Mouse (Mus musculus) B cell, adult 2 months (primary cell): ENCODE measurements at regions not wholly inside any gene's neighbourhood (a gene's known extent, or its start where the extent isn't known, plus 50 kb on each side); places are given as distances from the start of the nearest gene placed in this dataset.
"Not testable (repeated sequence)": the region's sequence is repeated elsewhere in the genome, so short reads cannot be mapped to it uniquely, and the experiment has no call there.

Experiments
- DNase-seq, 2 experiments: peaks; one replicate each; pipeline ENCODE4 v3.0.0; 2022

DNA sequence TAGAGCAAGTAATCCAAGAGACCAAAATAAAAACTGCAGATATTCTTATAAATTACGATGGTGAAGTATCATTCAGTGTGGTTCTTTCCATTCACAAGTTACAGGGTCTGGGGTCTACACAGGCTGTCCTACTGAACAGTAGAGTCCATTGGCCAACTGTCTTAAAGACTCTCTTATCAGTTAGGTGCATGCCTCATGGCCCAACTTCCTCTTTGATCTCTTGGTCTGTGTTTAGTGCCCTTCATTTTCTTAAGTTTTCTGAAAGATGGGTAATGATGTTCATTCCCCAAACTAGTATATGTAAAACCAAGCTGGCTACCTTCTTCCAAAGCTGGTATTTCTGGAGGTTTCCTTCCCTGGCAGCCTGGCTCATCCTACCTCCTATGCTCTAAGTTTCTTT, 268.7 kb upstream of the Ift57 start:
- no peak for DNase-seq

DNA sequence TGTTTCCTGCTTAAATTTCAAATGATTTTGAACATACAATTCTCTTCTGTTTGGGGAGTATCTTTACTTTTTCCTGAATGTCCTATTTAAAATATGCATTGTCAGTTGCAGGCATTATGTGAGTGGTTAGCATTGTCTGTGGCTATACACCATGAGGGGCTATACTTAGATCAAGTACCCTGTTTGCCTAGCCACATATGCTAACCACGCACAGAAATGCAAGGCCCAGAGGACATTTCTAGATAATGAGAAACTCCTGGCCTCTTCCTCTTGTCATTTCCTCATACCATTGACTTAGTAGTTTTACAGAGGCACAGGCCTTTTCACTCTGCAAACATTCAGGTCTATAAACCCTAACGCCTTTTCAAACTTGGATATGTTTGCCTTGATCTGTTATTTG, 267.1 kb upstream of the Ift57 start:
- no peak for DNase-seq

DNA sequence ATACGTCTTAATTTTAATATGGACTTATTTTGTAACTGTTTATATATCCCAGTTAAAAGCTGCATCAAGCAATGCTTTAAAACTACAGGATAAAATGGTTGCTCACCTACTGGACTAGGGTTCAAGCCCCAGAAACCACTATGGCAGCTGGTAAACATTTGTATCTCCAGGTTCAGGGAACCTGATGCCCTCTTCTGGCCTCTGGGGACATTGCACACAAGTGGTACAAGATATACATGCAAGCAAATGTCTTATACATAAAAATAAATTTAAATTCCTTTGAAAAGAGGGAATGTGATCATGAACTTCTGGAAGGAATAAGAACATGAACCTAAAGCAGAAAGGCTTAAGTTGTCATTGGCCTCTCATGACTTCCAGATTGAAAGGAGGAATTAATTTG, 257.8 kb upstream of the Ift57 start:
- peak; percentile 4 for DNase-seq

DNA sequence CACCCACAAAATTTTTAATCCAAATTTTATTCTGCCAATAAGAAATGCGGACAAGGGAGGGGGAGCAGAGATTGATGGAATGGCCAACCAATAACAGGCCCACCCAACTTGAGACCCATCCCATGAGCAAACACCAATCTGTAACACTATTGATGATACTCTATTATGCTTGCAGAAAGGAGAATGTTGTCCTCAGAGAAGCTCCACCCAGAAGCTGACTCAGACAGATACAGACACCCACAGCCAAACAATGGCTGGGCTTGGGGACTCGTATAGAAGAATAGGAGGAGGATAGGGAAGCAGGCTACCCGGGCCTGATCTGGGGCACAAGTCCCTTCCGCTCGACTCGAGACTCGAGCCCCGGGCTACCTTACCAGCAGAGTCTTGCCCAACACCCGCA, 251.7 kb upstream of the Ift57 start:
- DNase-seq, result not testable (repeated sequence)

DNA sequence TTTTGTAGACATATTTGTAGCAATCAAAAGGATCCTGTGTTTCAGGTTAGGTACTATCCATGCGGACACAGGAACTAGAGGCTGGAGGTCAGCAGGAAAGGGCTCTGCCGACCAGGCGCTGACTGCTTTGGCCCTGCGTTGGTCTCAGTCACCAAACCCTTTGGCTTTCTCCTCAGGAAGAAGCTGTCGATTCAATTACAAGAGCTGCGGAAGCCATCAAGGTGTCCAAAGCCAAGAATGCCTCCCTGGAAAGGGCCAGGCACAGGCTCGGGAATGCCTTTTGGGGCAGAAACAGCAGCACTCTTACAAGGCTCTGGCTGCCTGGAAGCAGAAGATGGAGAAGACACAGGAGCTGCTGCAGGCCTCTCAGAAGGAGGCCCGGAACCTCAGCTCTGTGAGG, 205.2 kb upstream of the Ift57 start:
- DNase-seq, result no peak

DNA sequence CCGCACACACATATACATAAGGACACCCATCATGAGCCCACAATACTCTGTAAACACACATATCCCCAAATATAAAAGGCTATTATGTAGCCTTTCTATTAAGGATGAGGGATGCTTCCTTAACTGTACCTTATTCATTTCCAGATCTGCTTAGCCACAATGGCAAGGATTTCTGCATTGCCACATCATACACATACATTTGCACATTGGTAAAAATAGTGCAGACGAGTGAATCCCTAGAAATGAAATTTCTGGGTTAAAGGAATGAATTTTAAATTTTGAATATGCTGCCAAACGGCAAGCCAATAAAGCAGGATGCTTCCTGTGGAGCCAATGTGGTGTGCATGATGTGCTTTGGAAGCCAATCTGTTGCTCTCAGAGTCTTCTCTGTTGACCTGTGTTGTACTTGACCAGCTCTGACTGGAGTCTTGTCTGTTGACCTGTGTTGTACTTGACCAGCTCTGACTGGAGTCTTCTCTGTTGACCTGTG, 201.5 kb upstream of the Ift57 start:
- DNase-seq, result no peak

DNA sequence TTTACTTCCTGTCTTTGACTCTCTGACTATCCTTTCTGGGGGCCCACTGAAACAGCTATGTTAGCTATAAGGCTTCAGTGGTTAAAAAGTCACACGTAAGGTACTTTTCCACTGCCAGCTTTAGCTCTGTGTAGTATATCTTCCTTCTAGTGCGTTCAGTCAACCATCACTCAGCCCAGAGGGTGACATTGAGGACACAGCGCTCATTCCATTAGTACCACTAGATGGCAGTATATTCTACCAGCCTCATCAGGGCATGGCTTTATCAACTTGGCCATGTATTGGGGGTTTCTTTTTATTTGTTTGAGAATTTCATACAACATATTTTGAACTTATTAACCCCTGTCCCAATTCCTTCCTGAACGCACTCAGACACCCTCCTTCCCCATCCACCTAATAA, 198.2 kb upstream of the Ift57 start:
- DNase-seq, result peak; percentile 54 to 64

DNA sequence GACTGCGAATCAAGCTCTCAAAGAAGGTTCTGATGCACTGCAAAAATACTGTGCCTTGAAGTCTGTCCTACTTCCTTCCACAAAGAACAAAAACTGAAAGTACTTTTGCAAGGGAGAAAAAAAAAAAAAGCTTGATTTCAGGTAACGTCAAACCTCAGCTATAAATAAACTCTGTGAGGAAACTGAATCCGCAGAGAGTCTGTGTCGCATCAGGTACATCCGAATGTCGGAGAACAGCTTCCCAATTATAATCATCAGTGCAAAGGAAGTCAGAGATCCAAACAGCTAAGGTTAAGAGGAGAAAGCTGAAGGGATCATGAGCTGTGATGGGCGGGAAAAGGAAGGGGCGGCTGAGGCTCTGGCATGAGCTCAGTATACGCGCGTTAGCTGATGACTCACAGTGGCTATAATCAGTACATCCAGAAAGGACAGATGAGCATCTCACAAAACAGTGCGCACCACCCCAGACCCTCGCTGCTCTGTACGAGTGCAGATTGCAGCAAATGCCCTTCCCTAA, 195.1 kb upstream of the Ift57 start:
- DNase-seq, result peak; percentile 34 to 48

DNA sequence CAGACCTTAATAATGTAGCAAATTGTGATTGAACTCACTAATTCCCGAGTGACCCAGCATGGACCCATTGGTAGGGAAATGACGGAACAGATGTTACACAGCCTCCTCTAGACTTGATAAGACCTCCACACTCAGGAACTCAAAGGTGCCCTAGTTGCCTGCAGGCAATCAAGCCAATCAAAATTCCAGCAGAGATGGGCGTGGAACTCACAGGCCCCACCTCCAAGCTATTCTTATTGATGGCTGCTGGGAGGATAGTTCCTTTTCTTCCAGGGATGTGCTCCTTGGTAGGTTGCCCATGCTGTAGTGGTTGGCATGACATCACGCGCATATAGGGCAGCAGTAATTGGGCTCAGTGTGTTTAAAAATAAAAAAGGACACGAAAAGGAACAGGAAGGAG, 194.4 kb upstream of the Ift57 start:
- DNase-seq, result peak in 1 of 2 experiments; percentile 4

DNA sequence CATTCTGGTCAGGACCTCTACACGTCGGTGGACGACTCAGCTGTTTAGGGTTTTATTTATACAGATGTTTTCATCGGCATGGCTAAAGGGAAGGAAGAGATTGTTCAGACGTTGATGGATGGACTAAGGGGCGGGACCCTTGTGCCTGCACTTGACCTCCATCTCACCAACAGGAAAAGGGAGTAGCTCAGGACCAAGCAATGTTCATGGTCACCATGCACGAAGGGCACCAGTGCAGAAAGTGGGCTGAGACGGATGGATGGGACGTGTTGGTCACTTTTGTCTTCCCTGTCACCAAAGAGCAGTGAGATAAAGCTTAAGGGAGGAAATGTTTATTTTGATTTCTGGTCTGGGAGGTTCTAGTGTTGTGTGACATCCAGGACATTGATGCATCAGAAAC, 193.8 kb upstream of the Ift57 start:
- no peak for DNase-seq

DNA sequence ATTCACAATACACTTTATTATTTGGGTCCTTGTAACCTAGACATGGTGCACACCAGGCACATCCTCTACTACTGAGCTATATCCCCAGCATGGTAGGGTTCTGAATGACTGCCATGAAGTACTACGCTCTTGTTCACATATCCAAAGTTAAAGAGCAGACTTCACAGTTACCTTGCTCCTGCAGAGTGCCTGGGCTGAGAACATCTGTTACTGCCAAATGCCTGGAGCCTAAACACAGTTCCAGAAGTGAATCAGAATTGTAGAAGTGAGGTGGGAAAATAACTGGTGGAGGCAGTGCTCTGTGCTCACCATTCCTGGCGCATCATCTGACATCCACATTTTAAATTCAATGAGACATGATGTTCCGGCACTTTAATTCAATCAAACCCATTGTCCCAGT, 180.2 kb upstream of the Ift57 start:
- no peak for DNase-seq

DNA sequence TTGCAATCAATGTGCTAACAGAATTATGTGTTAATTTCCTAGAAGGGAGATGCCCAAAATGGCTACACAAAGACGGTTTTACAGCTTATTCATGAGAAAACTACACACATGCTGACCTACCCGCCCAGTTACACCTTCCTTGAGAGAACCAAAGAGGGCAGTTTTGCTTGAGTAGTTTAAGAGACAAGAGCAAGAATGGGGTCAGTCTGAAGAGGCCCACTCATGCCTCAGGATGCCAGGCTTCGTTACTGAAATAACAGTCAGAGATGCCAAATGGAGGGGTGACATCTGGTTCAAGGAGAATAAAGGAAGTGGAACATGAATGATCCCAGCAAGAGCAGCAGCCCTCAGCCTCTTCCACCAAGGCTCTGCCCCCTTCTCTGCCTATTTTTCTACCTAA, 178.6 kb upstream of the Ift57 start:
- DNase-seq, result no peak

DNA sequence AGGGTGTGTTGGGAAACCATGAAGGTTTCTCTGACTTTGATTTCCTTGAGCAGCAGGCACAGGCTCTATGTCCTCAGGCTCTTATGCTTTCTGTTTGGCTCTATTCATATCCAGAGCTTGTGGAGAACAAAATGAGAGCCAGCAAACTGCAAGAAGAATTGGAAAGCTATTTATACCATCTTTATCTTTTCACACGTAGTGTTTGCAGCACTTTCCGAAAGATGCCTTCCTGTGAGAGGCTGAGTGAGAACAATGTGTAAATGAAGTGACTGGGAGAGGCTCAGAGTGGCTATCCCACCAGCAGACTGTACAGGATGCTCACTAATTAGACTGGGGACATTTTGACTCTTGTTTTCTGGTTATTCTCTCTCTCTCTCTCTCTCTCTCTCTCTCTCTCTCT, 177.3 kb upstream of the Ift57 start:
- no peak for DNase-seq

DNA sequence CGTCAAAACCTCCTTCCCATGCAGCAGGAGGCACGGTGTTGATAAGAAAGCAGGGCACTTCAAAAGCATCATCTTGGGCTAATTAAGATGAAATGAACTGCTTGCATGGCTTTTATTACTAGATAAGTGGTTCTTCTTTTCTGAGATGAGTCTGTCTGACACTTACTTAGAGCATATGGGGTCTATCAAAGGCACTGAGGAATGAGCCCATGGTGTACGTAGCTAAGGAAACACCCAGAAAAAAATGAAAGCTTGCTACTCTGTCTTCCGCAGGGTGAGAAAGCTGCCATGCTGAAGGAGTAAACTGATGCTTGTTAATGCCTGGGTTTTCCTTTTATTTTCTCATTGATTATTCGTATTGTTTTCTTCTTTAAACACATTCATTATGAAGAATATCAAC, 176.5 kb upstream of the Ift57 start:
- no peak for DNase-seq

DNA sequence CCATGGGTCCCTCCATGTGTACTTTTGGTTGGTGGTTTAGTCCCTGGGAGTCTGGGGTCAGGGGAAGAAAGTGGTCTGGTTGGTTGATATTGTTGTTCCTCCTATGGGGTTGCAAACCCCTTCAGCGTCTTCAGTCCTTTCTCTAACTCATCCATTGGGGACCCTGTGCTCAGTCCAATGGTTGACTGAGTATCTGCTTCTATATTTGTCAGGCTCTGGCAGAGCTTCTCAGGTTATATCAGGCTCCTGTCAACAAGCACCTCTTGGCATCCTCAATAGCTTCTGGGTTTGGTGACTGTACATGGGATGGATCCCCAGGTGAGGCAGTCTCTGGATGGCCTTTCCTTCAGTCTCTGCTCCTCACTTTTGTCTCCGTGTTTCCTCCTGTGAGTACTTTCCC, 170.4 kb upstream of the Ift57 start:
- not testable (repeated sequence) for DNase-seq

DNA sequence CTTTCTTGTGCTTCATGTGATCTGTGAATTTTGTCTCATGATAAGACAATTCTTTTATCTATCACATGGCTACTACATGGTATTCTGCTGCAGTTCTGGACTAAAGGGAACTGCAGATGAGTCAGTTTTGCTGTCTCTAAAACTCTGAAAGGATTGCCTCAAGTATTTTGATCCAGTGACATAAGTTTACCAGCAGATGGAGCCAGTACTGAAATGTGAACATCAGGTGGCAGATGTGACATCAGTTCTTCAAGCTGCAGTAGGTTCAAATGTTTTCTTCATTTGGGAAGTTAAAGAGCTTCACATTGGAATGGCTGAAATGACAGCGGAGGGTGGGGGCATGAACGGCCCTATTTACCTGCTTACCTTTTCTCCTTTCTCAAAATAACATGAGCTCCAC, 170.0 kb upstream of the Ift57 start:
- DNase-seq, result peak in 1 of 2 experiments; percentile 12

DNA sequence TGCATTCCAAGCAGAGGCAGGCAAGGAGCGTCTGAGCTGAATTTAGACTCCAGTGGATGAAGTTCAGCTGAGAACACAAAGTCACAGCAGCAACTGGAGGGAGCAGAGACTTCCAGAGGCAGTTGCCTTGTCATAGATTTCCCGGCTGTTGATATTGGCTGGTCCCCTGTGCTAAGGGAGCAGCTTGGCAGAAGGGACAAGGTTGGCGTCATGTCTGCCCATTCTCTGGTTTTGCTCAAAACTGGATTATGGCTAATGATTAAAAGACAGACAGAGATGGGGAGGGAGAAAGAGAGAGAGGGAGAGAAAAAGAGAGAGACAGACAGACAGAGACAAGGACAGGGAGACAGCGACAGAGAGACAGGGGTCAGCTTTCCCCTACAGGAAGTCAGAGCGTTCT, 169.0 kb upstream of the Ift57 start:
- DNase-seq, result no peak

DNA sequence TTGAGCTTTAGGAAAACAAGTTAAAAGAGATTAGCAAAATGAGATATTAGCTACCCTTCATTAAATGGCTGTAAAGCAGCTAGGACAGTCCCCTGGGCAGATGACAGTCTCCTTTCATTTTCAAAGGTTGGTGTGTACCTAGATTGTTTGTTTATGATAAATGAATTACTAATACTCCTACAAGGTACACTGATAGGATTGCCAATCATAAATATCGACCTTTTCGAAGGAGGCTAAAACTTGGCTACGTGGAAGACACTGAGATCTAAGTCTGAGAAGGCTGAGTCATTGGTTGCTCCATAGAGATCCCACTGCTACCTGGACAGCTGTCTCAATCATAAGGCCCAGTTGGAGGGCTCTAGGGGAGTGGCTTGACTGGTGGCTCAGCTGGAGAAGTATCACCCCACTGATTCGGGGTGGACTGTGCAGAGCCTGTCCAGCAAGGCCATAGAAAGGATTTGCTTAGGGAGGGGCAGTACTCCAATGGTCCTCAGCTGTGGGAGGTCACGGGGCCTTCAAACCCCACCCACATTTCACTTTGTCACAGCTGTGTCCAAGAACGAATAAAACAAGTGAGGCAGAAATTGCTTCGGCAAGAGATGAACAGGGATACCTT, 166.9 kb upstream of the Ift57 start:
- DNase-seq, result no peak

DNA sequence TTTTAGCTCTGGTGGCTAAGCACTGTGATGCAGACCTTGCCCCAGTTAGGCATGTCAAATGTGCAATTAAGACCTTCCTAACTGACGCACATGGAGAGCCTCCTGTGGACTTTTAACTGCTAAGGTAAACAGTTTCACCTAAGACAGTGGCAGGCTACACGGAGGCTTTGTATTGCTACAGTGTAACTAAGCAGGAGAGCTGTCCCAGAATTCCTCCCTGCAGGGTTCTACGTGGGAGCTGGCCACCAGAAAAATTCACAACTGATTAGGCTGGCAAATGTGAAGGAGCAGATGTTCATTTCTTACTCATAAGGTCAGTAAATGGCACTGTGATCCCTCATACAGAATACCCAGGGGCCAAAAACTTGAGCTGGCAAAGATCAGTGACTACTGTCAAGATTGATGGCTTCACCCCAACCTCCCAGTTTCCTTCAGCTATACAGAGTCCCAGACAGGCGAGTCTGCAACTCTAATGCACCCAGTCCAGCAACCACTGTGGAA, 165.5 kb upstream of the Ift57 start:
- no peak for DNase-seq

DNA sequence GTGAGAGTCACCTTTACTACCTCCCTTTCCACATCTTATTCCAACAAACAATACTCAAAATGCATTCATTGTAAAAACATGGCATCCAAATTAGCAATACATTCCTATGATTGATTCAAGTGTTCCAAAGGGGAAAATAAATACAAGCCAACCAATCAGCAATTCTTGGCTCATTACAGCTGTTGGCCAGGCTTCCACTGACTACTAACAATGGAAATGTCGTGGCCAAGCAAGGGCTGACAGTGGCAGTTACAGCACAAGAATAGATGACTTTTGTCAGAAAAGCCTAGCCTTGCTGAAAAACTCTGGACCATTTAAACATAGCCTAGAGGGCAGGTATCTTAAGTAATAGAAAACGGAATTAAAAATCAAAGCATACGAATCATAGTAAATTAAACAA, 148.8 kb upstream of the Ift57 start:
- no peak for DNase-seq

DNA sequence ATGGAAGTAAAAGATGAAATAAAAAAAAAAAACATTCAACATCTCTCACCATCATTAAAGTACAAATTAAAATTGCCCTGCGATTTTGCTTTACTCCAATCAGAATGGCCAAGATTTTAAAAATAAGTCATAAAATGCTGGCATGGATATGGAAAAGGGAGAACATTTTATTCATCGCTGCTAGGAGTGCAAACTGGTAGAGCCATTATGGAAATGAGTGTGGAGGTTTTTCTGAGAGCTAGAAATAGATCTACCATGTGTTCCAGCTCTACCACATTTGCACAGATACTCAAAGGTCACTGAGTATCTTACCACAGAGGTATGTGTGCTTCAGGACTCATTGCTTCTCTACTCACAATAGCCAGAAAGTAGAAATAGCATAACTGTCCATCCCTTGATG, 129.0 kb upstream of the Ift57 start:
- DNase-seq, result no peak

DNA sequence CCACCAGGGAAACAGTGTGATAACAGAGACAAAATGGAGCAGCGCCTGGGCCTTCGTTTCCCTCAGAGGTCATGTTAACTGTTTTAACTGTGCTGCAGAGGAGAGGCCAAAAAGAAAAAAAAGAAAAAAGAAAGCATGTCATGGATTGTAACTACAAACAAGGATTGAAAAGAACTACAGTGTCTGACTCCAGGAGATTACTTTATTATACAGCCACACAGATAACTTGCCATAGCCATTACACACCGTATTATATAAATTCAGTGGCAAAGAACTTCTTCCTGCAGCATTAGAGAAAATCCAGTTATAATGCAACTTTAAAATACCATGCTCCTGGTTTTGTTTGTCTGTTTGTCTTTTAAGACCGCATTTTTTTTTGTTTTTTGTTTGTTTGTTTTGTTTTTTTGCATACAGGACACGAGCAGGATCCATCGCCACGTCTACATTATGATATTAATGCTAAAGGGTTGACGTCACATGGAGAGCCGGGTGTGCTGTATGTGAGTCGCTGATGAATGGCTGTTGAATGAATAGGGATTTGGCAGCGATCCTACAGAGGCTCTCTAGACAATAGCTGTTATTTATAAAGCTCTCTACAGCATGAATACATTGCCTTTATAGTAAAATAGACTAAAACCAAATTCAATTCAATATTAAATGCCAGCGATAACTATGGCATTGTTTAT, 126.4 kb upstream of the Ift57 start:
- no peak for DNase-seq

DNA sequence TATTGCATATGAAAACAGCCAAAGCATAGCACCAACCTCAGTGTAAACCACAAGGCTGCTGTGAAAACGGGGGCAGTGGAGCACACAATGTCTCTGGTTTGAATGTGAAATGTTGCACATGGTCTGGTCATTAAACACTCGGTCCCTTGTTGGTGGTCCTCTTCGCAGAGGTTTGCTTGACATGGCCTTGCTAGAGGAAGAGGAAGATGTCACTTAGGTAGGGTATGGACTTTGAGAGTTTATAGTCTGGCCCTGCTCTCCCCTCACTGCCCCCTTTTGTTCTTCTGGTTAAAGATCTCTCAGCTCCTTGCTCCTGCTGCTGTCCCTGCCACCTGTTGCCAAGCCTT, 125.9 kb upstream of the Ift57 start:
- DNase-seq, result no peak

DNA sequence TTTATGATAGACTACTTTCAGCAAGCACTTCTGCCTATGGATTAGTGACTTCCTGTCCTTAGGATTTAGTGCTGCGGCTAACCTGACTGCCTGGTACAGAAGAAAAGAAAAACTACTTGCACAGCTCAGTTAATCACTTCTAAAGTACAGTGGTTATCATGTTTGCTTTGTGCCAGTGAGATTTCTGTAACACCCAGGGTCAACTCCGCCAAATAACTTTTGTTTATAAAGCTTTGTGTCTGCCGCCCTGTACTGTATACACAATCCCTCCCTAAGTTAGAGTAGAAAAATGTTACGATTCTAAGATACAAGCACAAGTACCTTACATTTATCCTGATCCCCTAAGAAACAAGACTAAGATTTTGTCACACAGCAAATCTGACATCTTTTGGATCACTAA, 120.1 kb upstream of the Ift57 start:
- DNase-seq, result no peak

DNA sequence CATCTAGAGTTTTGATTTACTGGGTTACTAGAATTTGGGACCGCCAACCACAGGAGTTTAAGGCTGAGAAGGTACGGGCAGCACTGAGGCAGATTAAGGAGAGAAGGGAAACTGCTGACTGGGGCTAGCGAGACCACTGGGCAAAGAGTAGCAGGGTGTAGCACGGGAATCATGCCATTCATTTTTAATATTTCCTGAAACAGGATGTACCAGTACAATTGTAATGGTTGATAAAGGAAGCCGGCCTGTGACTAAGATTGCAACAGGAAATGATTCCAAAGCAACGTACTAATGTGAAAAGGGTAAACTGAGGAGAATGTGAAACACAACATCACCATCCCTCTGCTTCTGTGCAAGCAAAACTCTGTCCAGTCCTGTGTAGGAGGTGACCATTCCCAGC, 118.3 kb upstream of the Ift57 start:
- no peak for DNase-seq
